Mouse (Mus musculus) liver, adult 2 months (tissue): ENCODE results near the gene Gck.

Source experiments
- CTCF ChIP-seq: fragments of 200-500 bp; IDR thresholded peaks from 2 replicates; pipeline ENCODE4 v1.5.1; 2011; ENCODE audit warnings: low read depth, low read length, control low read depth
- POLR2A ChIP-seq: fragments of 200-500 bp; IDR thresholded peaks from 2 replicates; pipeline ENCODE4 v1.6.1; 2011; ENCODE audit warnings: low read length, control low read depth; ENCODE audit not compliant: insufficient read depth; ENCODE audit errors: extremely low read depth

GRCm38 (mm10) chr11:5903844-5904243 is 46.0 kb downstream of the Gck start:
- TF ChIP-seq POLR2A (no peak), CTCF (no peak)
